Mouse (Mus musculus): ENCODE measurements around the gene Sema6d.

DNA sequence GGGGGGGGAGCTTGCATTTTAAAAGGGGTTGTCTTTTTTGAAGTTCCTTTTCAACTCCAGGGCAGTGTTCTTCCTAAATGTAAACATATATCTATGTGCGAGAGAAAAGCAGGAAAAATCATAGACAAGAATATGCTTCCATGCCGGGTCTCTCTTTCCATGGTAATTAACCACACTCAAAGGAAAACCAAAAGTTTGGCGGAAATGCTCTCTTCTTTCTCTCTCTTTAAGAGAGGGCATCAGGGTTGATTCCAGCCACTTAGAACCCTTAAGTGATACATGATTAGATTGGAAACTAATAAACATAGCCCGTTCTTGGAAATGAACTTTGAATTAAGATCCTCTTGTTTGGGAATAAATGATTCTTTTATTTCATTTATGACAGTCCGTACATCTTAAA lies 519.2 kb downstream of the Sema6d start:
- TF ChIP-seq POLR2A (IDR thresholded peaks at IDR 0.05; ENCODE audit: borderline replicate concordance, extremely low read depth, insufficient read depth, insufficient read length, poor library complexity, severe bottlenecking) (no peak), CTCF (IDR thresholded peaks at IDR 0.05; ENCODE audit: borderline replicate concordance, extremely low read depth, insufficient read depth, insufficient read length) (no peak)

Data from brain, embryonic 14.5 days (tissue).